Mouse (Mus musculus) adrenal gland, adult (tissue): ENCODE data around the gene Skil.

ENCODE experiments used
- DNase-seq, 2 experiments: peaks; one replicate each; pipeline ENCODE4 v3.0.0; 2022 to 2023; ENCODE audit warnings: low spot score in 1 of 2; ENCODE audit not compliant: inconsistent age in 2 of 2

The Skil gene

DNA sequence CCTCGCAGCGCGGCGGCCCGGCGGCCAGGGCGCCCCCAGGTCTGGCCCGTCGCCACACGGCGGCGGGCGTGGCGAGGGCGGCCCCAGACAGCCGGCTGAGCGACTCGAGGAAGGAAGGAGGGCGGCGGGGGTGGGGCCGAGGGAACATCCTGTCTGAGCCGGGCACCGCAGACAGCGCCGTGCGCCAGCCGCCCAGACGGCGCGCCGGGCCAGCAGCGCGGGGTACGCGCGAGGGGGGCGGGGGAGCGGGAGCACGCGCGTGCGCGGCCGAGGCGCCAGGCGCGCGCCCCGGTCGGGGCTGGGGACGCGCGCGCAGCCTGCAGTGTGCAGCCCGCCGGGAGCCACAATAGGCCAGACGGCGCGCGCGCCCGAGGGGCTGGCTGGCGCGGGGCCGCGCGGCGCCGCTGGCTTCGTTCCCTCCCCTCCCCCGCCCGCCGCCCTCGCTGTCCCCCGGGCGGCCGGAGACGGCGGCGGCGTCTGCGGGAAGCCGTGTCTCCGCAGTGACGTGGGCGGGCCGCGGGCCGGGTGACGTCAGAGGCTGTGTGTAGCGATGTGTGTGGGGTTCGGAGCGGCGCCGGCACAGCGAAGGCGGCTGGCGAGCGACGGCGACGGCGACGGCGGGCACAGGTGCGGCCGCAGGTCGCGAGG is at the start of gene Skil:
Gene Skil, plus strand, starts transcription at position 528 of the 648 bp plus-strand sequence.
- DNase-seq = peak; percentile 98

DNA sequence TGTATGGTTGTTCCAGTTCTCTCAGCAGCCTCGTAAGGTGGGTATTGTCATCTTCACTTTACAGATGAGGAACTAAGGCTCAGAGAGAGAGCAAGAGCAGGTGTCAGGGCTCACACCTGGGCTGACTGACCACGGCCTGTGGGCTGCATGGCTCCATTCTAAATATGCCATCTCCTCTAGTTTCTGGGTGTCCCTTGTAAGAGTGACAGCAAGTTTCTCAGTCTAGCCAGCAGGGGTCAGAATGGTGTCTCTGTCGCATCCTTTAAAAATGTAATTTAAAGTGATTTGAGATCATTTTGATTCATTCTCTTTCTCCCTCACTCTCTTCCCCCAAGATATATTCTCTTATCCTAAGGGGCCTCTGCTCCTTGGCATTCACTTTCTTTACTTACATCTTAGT is 47.6 kb upstream of the Skil start:
- DNase-seq = no peak

DNA sequence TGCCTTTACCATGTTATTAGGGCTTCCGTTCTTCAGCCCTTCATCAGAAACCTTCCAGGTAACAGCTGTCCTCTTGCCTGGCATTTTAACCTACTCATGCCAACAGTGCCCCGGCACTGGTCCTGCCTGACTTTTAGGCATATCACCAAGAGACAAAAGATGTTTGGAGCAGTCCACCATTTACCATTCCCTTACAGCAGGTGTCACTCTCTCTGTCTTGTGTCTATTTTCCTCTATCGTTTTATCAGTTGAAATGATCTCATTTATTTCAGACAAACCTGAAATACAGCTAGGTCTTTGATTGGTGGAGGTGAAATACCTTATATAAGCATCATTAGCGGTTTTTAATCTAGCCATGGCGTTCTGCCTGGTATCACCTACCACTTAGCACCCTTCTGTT is 45.8 kb upstream of the Skil start:
- no peak for DNase-seq

DNA sequence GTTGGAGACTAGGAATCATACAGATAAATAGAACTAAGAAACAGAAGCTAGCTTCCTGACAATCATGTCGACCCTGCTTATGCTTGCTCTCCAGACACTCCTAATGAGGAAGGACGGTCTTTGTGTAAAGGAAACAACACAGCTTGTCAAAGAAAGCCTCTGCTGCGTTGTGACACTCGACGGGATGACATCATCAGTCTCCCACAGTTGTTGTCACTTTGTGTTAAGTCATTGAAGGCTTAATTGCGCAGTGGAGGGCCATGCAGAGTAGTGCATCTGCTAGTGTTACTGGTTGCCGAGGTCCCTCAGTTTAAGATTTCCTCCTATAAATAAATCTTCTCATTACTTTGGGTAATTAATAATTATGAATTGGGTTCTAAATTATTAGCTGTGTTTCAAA is 44.5 kb upstream of the Skil start:
- no peak for DNase-seq

DNA sequence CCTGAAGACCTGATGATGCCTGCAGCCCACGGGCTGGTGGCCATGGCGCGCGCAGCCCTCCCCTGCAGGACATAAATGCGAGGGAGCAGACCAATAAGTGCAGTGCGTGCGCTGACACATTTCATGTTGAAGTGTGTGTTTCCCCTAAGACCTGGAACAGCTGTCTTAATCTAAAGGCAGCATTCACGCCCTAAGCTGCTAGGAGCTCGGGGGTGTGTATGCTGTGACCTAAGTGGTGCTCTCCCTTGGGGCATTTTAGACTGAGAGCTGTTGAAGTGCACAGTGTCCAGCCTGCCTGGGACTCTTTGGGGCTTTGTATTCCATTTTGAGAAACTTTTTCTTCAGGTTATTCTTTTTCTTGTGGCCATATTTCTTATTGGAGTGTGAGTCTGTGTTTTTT is 43.1 kb upstream of the Skil start:
- DNase-seq = no peak

GRCm38 (mm10) chr3:31053191-31053590 is 41.7 kb upstream of the Skil start:
- no peak for DNase-seq

GRCm38 (mm10) chr3:31054888-31055287 is 40.0 kb upstream of the Skil start:
- no peak for DNase-seq

DNA sequence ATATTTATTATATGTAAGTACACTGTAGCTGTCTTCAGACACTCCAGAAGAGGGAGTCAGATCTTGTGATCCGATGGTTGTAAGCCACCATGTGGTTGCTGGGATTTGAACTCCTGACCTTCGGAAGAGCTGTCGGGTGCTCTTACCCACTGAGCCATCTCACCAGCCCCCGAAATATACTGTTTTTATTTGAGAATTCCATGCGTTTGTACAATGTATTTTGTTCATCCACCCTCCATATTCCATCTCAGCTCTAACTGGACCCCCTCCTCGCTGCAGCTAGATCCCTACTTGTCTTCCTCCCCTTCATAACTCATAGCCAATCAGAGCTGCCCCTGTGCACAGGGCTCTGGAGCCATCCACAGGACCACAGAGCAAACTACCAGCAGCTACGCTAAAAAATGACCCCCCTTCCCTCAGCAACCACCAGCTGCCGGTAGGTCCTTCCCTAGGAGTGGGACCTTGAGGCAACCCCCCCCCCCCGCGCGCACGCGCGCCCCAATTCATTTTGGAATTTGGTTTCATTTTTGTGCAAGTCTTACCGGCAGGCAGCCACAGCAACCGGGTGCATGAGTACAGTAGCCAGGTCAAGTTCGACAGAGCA is 38.7 kb upstream of the Skil start:
- peak; percentile 67 to 83 for DNase-seq

GRCm38 (mm10) chr3:31056651-31057627 is 37.9 kb upstream of the Skil start:
- peak; percentile 86 to 96 for DNase-seq

DNA sequence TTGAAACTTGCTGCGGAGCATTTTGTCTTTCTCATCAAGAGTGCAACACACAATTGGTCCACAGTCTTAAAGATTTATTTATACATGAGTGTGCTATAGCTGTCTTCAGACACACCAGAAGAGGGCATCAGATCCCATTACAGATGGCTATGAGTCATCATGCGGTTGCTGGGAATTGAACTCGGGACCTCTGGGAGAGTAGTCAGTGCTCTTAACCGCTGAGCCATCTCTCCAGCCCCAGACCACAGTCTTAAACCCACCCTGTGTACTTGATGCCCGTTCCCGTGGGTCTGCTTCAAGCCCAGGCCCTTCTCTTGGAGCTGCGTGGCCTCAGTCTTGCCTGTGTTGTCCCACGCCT is 34.1 kb upstream of the Skil start:
- DNase-seq = no peak

- peak; percentile 50 to 74 for DNase-seq
Measured at GRCm38 (mm10) chr3:31061103-31061785, 33.6 kb upstream of the Skil start.

GRCm38 (mm10) chr3:31061786-31062120 is 33.1 kb upstream of the Skil start:
- peak in 1 of 2 experiments; percentile 41 for DNase-seq

- no peak for DNase-seq
Measured at GRCm38 (mm10) chr3:31062325-31062724, 32.5 kb upstream of the Skil start.

- DNase-seq = no peak
Measured at GRCm38 (mm10) chr3:31068482-31068881, 26.4 kb upstream of the Skil start.

- DNase-seq = no peak
Measured at GRCm38 (mm10) chr3:31071804-31072203, 23.1 kb upstream of the Skil start.

- DNase-seq = peak in 1 of 2 experiments; percentile 58
Measured at GRCm38 (mm10) chr3:31075808-31076207, 19.1 kb upstream of the Skil start.

- no peak for DNase-seq
Measured at GRCm38 (mm10) chr3:31077068-31077703, 17.7 kb upstream of the Skil start.

GRCm38 (mm10) chr3:31079450-31079849 is 15.4 kb upstream of the Skil start:
- DNase-seq = peak in 1 of 2 experiments; percentile 33

- DNase-seq = peak in 1 of 2 experiments; percentile 47
Measured at GRCm38 (mm10) chr3:31080791-31081502, 13.9 kb upstream of the Skil start.

GRCm38 (mm10) chr3:31082838-31083506 is 11.9 kb upstream of the Skil start:
- no peak for DNase-seq
